Mouse (Mus musculus) left cerebral cortex, postnatal 14 days (tissue): ENCODE measurements around the gene Map3k12. TPM values are rescaled to one million over a fixed set of nuclear protein-coding genes. Genes with fewer than 3 reads are reported as not detected.

Experiments
- DNase-seq, 2 experiments: peaks; one replicate each; pipeline ENCODE4 v3.0.0; 2021 to 2022; ENCODE audit warnings: low spot score in 2 of 2, mixed read lengths in 1 of 2
- intact Hi-C: fragments of 180-260 bp; cut with DNase I; formaldehyde crosslinking; loops from one replicate; pipeline ENCODE4 v1.15.1; 2025
- long read RNA-seq, 2 experiments: library from polyadenylated mRNA; stranded (forward); transcript quantifications; one replicate each; pipeline ENCODE4 v2.0.0; 2021
- total RNA-seq, 2 experiments: library from RNA; stranded (reverse); gene quantifications; 2 replicates each; pipeline ENCODE4 v1.2.3; 2021

The Map3k12 gene
- total RNA-seq = 10 to 100 TPM; 93.7 to 94.0 TPM
- long read RNA-seq, experiment 1, full-length matches to known transcripts = 39 of 101 reads
- long read RNA-seq, experiment 1, partial matches to known transcripts = 31 of 101 reads
- long read RNA-seq, experiment 1, other reads (novel, unspliced or antisense) = 31 of 101 reads
- long read RNA-seq, experiment 2, full-length matches to known transcripts = 19 of 80 reads
- long read RNA-seq, experiment 2, partial matches to known transcripts = 29 of 80 reads
- long read RNA-seq, experiment 2, other reads (novel, unspliced or antisense) = 32 of 80 reads

DNA sequence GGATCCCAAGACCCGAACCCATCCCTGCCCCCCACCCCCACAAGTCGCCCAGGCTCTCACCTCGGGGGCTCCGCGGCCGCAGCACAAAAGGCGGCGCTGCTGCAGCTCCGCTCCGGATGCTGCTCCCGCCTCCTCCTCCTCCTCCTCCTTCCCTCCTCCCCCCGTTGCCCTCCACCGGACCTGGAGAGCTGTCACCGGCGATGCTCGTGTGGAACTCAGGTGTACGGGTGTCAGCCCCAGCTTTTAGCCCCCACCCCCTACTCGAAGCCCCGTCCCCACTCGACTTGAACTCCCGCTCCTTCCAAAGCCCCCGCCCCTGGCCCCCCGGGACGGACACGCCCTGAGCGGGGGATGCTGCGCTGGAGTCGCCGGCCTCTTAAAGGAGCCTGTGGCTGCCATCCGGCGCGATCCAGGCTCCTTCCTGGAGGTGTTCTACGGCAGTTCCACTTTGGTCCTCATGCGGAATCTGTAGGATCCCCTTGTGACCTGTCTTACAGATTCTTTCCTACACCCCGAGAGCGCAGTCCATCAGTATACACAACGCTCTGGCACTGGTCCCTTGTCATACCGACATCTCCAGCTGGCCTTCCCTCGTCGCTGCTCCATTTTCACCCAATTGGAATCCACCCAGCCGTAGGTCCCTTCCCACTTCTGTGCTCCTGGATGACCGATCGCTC lies at the start of gene Map3k12:
TSS of gene Map3k12 (minus strand) at position 337 of the 677 bp plus-strand sequence.
- peak; percentile 79 to 89 for DNase-seq
- intact Hi-C loops = no loop called here

DNA sequence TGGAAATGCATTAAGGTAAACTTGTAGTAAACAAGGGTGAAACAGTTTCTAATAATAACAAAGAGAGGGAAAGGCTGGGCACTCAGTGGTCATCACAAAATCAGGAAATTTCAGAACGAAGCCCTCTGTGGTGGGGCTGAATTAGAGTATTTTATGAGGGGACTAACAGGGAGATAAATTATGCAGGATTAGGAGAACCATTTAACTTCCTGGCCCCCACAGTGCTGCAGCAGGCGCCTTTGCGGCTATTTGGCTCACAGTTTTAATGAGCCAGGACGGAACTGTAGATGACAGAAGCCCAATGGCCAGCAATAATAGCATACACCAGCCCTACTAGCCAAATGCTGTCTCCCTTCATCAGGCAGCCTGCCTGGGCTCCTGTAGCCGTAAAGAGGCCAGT lies 46.8 kb upstream of the Map3k12 start:
- intact Hi-C loops = no loop called here
- no peak for DNase-seq

DNA sequence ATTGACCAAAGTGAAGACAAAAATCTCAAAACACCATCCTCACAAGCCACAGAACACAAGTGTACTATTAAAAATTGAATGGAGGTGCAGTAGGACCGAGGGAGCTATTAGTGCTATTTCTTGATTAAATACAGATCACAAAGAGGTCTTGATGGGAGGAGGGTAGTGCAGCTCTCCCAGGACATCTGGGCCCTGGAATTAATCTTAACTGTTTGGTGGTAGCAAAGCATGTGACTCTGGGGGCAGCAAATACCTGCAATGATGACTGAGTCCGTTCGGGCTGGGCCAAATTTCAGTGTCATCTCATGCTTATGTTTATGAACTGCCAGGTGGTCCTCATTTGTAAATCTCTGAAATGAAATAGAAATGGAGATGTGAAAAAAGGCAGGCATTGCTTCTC lies 46.2 kb upstream of the Map3k12 start:
- intact Hi-C loops = no loop called here
- no peak for DNase-seq

- DNase-seq = no peak
- intact Hi-C loops = no loop called here
Measured at GRCm38 (mm10) chr15:102562491-102562890, 45.6 kb upstream of the Map3k12 start.

GRCm38 (mm10) chr15:102557580-102557979 lies 40.7 kb upstream of the Map3k12 start:
- DNase-seq = no peak
- intact Hi-C loops = no loop called here

DNA sequence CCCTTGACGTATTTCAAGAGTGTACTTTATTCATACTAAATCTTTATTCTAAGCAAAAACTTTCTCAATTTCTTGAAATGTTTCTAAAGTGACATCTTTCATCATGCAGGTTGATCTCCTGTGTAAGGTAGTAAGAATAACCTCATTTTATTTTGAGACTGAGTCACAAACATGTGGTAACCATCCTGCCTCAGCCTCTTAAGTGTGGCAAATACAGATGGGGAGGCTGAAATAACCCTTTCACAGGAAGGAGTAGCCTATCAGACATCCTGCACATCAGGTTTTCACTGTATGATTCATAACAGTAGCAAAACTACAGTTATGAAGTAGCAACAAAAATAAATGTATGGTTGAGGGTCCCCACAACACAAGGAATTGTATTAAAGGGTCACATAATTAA lies 38.7 kb upstream of the Map3k12 start:
- intact Hi-C loops = no loop called here
- DNase-seq = no peak

DNA sequence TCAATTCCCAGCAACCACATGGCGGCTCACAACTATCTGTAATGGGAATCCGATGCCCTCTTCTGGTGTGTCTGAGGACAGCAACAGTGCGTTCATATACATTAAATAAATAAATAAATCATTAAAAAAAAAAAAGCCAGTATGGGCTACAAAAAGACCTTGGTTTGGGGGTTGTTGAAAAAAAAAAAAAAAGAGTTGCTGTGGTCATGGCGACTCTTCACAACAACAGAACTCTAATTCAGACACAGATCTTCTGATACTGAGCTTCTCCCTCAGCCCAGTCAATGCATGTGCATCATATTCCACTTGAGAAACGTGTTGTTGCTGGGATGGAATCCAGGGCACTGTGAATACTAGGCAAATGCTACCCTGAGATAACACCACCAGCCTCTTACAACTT lies 35.7 kb upstream of the Map3k12 start:
- DNase-seq = no peak
- intact Hi-C loops = no loop called here

GRCm38 (mm10) chr15:102547478-102547877 lies 30.6 kb upstream of the Map3k12 start:
- no peak for DNase-seq
- intact Hi-C loops = loop anchor here (5.0 kb wide), 1 partner anchor 110 kb away; no protein-coding TSS in a partner anchor

DNA sequence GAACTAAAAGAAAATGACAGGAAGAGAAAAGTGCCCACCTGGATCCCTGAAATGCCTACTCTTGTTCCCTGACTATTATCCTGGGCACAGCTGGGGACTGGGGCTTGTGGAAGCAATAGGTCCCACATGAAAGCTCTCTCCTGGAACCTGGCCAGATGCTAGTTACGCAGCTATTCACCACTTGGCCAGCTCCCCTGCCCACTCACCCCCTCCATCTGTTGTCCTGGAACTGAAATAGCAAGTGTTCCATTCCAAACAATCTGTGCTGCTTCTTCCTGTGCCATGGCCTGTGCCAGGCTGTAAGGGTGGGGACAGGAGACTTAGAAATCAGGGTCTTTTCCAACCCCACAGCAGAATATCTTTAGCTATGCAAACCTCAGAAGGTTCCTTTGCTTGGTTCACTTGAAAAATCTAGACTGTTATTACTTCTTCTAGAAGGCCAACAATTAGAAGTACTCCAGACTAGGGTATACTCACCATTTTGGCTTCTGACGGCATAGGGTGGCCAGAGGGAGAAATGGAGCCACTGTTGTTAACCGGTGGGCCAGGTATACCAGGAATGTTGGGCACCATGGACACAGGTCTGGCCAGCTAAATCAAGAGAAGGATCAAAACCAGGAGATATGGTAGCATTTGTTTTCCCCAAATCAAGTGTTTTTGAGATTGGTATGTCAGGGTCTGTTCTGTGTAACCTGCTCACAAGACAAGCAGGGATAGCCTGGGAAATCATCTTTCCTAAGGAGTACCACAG lies 30.0 kb upstream of the Map3k12 start:
- DNase-seq = peak; percentile 84 to 85
- intact Hi-C loops = loop anchor here (5.0 kb wide), 1 partner anchor 110 kb away; no protein-coding TSS in a partner anchor

DNA sequence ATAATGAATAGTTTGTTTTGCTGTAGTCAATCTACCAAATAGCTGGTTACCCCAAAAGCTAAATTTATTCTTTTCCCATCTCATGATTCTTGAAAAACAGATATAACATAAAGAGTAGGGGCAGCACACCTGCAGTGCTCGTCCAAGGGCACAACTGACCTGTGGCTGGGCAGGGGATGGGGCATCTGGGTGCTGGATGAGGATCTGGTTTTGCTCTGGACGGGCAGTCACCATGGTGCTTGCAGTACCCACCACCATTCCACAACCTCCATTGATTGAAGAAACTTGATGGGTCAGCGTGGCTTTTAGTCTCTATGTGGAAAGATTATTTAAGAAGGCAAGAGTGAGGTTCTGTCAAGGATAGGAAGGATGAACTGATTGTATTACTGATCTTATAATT lies 29.4 kb upstream of the Map3k12 start:
- intact Hi-C loops = loop anchor here (5.0 kb wide), 1 partner anchor 111 kb away; no protein-coding TSS in a partner anchor
- no peak for DNase-seq

DNA sequence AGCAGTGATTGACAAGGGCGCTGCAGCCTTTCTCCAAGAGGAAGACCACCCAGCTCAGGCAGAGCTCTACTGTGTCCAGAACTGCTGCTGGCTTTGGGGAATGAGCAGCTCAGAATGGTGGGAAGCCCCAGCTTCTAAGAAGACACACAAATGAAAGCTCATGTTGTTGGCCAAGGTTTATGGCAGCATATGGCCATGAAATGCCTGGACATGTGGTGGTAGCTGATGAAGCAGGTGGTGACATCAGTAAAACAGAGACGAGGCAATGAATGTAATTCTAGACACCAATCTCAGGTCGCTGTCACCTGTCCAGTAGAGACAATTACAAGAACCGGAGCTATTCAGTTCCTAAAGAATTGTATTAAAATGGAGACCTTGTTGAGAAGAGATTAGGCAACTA lies 27.9 kb upstream of the Map3k12 start:
- intact Hi-C loops = loop anchor here (5.0 kb wide), 1 partner anchor 112 kb away; no protein-coding TSS in a partner anchor
- DNase-seq = no peak

DNA sequence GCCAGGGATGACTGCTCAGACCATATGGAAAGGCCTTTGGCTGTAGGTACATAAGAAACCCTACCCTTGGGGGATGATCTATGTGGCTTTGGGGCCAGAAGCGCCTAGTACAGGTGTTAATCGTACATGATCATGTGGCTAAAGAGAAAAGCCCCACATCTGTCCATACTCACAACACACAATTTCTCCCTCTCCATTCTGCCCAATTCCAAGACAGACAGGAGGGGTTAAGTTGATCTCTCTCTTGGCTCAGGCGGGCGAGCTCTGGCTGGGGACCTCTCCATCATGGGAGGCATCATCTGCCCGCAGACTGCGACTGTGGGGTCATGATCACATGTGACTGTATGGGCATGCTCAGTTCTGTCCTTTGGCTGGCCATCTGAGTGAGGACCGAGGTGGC lies 17.1 kb upstream of the Map3k12 start:
- intact Hi-C loops = no loop called here
- DNase-seq = no peak

DNA sequence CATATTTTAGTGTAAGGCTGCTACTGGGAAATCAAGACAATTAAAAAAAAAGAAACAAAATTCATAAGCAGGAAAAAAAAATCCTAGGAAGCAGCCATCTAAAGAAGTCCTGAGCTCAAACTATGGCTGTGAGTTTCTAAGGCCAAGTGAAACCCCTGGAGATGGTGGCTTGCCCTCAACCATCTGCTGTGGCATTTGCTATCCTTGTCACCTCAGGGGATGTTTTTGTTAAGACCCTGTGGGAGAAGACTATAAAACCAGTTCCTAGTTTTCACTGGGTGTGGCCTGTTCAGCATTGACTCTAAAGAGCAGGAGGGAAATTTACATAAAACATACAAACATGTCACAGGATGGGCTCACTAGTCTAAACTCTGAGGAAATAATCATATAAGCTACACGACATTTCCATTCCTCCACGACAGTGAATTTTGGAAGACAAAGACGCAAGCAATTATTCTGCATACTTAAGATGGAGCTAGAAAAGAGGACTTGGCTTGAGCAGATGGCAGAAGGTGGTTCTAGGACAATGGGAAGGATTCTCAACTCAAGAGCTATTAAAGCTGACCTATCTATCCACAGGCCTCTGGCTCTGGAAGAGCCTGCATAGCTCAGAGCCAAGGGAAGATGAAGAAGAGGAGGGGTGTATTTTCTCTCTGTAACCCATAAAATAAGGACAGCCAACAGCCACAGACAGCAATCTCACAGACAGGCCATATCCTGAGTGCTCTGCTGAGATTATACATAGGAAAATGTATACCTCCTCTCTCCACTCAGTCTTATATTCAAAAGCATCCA lies 15.4 kb upstream of the Map3k12 start:
- intact Hi-C loops = no loop called here

DNA sequence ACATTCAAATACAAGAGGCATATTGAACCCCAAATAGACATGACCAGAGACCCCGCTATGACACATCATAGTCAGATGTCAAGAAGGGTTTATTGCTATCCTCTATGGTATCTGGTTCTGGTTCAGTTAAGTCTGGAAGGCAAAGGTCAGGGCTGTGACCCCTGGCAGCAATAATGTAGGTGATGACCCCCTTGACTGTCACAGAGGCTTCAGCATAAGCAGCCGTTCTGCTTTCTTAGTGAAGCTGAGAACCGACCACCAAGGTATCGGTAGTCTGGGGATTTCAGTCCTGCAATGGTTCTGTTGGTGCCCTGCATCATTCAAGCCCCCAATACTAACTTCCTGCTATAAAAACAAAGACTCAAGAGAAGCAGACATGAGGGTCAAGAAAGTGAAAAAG lies 14.7 kb upstream of the Map3k12 start:
- no peak for DNase-seq
- intact Hi-C loops = no loop called here

More for the DNA sequence above, 15.4 kb upstream of the Map3k12 start:
- DNase-seq = no peak

GRCm38 (mm10) chr15:102530566-102530965 lies 13.7 kb upstream of the Map3k12 start:
- DNase-seq = no peak
- intact Hi-C loops = no loop called here

DNA sequence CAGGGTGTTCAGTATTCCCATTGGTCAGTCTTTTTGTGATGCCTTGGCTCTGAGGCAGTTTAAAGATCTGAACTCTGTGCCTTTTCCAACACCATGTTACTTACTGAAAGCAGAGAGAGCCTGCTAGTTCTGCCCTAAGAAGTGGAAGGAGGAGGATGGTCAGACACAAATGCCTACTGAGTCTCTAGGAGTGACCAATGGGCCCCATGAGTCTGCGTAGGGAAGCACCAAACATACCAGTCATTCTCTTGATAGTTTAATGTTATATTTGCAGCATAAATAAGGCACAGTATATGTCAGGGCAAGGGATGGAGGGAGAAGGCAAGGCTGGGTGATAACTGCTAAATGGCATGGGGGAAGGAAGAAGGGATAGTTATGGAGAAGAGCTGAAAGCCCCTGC lies 11.5 kb upstream of the Map3k12 start:
- DNase-seq = no peak
- intact Hi-C loops = no loop called here

DNA sequence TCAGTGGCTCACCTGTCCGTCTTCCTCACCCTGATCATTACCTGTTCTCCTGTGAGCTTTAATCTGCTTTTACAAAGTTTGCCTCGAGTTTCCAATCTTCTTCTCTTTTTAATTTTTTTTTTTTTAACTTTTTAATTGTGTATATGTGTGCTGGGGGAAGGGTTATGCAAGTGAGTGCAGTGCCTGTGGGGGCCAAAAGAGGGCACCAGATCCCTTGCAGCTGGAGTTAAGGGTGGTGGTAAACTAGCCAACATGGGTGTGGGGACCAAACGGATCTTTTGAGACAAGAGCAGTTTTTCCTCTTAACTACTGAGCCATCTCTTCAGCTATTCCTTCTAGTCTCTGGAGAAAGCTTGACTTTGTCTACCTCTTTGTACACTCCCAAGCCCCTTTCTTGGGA lies 11.1 kb upstream of the Map3k12 start:
- intact Hi-C loops = no loop called here
- no peak for DNase-seq

DNA sequence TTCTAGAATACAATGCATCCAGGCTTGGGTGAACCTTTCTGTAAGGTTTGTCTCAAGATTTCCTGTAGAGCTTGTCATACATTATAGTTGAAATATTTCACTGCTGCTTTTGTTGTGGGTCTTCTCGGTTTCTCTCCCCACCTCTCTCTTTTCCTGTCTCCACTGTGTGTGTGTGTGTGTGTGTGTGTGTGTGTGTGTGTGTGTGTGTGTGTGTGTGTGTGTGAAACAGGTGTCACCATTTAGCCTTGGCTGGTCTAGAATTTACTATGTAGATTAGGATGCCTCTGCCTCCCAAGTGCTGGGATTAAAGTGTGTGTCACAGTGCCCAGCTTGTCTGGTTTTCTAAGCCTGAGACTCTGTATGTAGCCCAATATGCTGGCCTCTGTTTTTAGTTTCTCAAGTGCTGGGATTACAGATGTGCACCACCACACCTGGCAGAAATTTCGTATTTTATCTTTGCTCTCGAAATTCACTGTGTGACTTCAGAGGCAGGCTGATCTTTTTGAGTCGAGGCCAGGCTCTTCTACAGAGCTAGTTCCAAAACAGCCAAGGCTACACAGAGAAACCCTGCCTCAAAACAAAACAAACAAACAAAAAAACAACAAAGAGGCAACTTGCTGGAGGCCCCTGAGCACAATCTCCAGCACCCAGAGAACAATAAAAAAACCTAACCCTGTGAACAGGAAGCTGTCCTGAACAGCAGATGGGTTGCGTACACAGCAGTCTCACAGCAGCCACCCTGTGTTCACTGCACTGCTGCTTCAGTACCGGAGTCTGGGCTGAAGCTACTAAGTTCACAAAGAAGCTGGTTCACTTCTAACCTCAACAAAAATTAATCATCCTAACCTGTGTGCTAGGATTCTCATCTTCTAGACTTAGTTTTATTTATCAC lies 9.5 kb upstream of the Map3k12 start:
- DNase-seq = no peak
- intact Hi-C loops = no loop called here
